Mouse (Mus musculus) liver, postnatal 0 days (tissue): ENCODE measurements around the gene Rab43.

Source experiments
- CTCF ChIP-seq: sonication (generic); IDR thresholded peaks from 2 replicates; pipeline ENCODE4 v1.5.1; 2016; ENCODE audit warnings: antibody characterized with exemption, low read depth
- EP300 ChIP-seq: IDR thresholded peaks from 2 replicates; pipeline ENCODE4 v1.6.1; 2016; ENCODE audit warnings: antibody characterized with exemption, low read depth, mild to moderate bottlenecking

GRCm38 (mm10) chr6:87808521-87808920, 3.4 kb downstream of the Rab43 start:
- TF ChIP-seq CTCF, result no peak
- TF ChIP-seq EP300, result peak; percentile 51
